11 mouse cellular contexts compared by ENCODE assay signal in genomic region chr5:138819780-138820179, GRCm38 (mm10). TPM values are rescaled to one million over a fixed set of nuclear protein-coding genes. Genes with fewer than 3 reads are reported as not detected.
A peak's percentile ranks its signal among the peaks of the same experiment; 100 is the strongest.
DNase-seq lines count a peak whose midpoint lies in the region; ATAC-seq lines count a peak whose summit lies in the region.
"Had no signal": no experiment of that assay in that cellular context is flagged by ENCODE, and none has a peak within 500 bp of the region (broad histone marks: within the 10 kb centered on the region; RNA-seq: fewer than 3 reads in every experiment).

Gene Gm5294, plus strand, starts transcription at chr5:138820080.

- no peaks in the 10 kb centered on the region for H3K9me3 ChIP-seq in heart, embryonic 15.5 days (replicated peaks)
- H3K9me3 ChIP-seq in embryonic facial prominence, embryonic 11.5 days (replicated peaks; ENCODE audit: control insufficient read depth, low read length): no peaks in the 10 kb centered on the region
- H3K9me3 ChIP-seq in intestine, embryonic 15.5 days: no peaks in the 10 kb centered on the region
- H3K9me3 ChIP-seq in midbrain, embryonic 16.5 days (replicated peaks; ENCODE audit: control insufficient read depth, low read length, poor library complexity, severe bottlenecking): no peaks in the 10 kb centered on the region

- peak within 1 kb of the TSS; percentile 41 for H3K4me3 ChIP-seq in heart, embryonic 15.5 days
- H3K4me3 ChIP-seq in embryonic facial prominence, embryonic 11.5 days (ENCODE audit: low read depth, low read length): peak within 1 kb of the TSS; percentile 31
- H3K4me3 ChIP-seq in intestine, embryonic 15.5 days (replicated peaks): peak within 1 kb of the TSS; percentile 33
- H3K4me3 ChIP-seq in midbrain, embryonic 16.5 days (ENCODE audit: low read depth, low read length): peak within 1 kb of the TSS; percentile 30

- peaks cover 16% of the 10 kb centered on the region for H3K4me1 ChIP-seq in heart, embryonic 15.5 days (replicated peaks)
- H3K4me1 ChIP-seq in embryonic facial prominence, embryonic 11.5 days (ENCODE audit: control insufficient read depth, insufficient read depth, low read length): peaks cover 3% of the 10 kb centered on the region; the same call in 1 of the 2 replicates
- peaks cover 9% of the 10 kb centered on the region for H3K4me1 ChIP-seq in intestine, embryonic 15.5 days (replicated peaks)
- H3K4me1 ChIP-seq in midbrain, embryonic 16.5 days (ENCODE audit: control insufficient read depth, insufficient read depth, low read length): peaks cover 9% of the 10 kb centered on the region; the same call in 1 of the 2 replicates

- H3K27me3 ChIP-seq in heart, embryonic 15.5 days: peaks cover 65% of the 10 kb centered on the region
- H3K27me3 ChIP-seq in embryonic facial prominence, embryonic 11.5 days (ENCODE audit: control insufficient read depth, insufficient read depth, low read length): peaks cover 39% of the 10 kb centered on the region
- H3K27me3 ChIP-seq in intestine, embryonic 15.5 days (replicated peaks): peaks cover 50% of the 10 kb centered on the region
- peaks cover 30% of the 10 kb centered on the region for H3K27me3 ChIP-seq in midbrain, embryonic 16.5 days (ENCODE audit: control insufficient read depth, insufficient read depth, low read depth, low read length)

- peak within 1 kb of the TSS; percentile 14 for H3K9ac ChIP-seq in heart, embryonic 15.5 days
- 0 out of 2 replicates have a peak within 1 kb of the TSS, but pooled peaks have one; percentile 18 for H3K9ac ChIP-seq in embryonic facial prominence, embryonic 11.5 days (replicated peaks; ENCODE audit: low read length)
- no peak within 1 kb of the TSS for H3K9ac ChIP-seq in intestine, embryonic 15.5 days
- no peak within 1 kb of the TSS for H3K9ac ChIP-seq in midbrain, embryonic 16.5 days (ENCODE audit: low read depth, low read length)

- DNase-seq in heart, postnatal 25 days (ENCODE audit: low spot score): no peak
- no peak for DNase-seq in embryonic facial prominence, embryonic 11.5 days (ENCODE audit: low spot score)
- DNase-seq in cerebellum, postnatal 14 days: no peak
- no peak for DNase-seq in spleen, adult 18-20 months
- no peak for DNase-seq in left cerebral cortex, adult 9 months (ENCODE audit: low spot score in 2 of 2)
- DNase-seq: right cerebral cortex, postnatal 14 days had no signal

- peak within 1 kb of the TSS; percentile 71 for H3K4me2 ChIP-seq in heart, embryonic 15.5 days
- peak within 1 kb of the TSS; percentile 57 for H3K4me2 ChIP-seq in embryonic facial prominence, embryonic 11.5 days (ENCODE audit: low read depth, low read length)
- peak within 1 kb of the TSS; percentile 74 for H3K4me2 ChIP-seq in intestine, embryonic 15.5 days (replicated peaks)
- peak within 1 kb of the TSS; percentile 49 for H3K4me2 ChIP-seq in midbrain, embryonic 16.5 days (ENCODE audit: low read length)

- no peak for ATAC-seq in heart, embryonic 15.5 days (replicated peaks; ENCODE audit: insufficient number of reproducible peaks, insufficient read depth, low FRiP score, low read depth)
- ATAC-seq in embryonic facial prominence, embryonic 11.5 days (replicated peaks; ENCODE audit: insufficient number of reproducible peaks, low FRiP score, low TSS enrichment, low read depth): no peak
- ATAC-seq in intestine, embryonic 15.5 days: no peak
- no peak for ATAC-seq in midbrain, embryonic 16.5 days

- no peak within 1 kb of the TSS for H3K27ac ChIP-seq in heart, embryonic 15.5 days
- H3K27ac ChIP-seq in embryonic facial prominence, embryonic 11.5 days (replicated peaks; ENCODE audit: low read depth, low read length): no peak within 1 kb of the TSS
- H3K27ac ChIP-seq in intestine, embryonic 15.5 days: no peak within 1 kb of the TSS
- H3K27ac ChIP-seq in midbrain, embryonic 16.5 days (ENCODE audit: low read length): no peak within 1 kb of the TSS

- no peaks in the 10 kb centered on the region for H3K36me3 ChIP-seq in heart, embryonic 15.5 days
- H3K36me3 ChIP-seq in embryonic facial prominence, embryonic 11.5 days (replicated peaks; ENCODE audit: control insufficient read depth, insufficient read depth, low read depth, low read length): no peaks in the 10 kb centered on the region
- no peaks in the 10 kb centered on the region for H3K36me3 ChIP-seq in intestine, embryonic 15.5 days
- no peaks in the 10 kb centered on the region for H3K36me3 ChIP-seq in midbrain, embryonic 16.5 days (ENCODE audit: control insufficient read depth, insufficient read depth, low read length)

- intact Hi-C loops in heart, postnatal 25 days (cut with DNase I): no loop called here

- WGBS in heart, embryonic 15.5 days: 12% methylated on average over 21 of the region's 21 CpGs
- WGBS in embryonic facial prominence, embryonic 11.5 days: 5% methylated on average over 20 of the region's 21 CpGs
- WGBS in intestine, embryonic 15.5 days: 19% methylated on average over 21 of the region's 21 CpGs
- whole genome bisulfite sequencing in midbrain, embryonic 16.5 days: 5% methylated on average over 21 of the region's 21 CpGs

RNA-seq across cellular contexts. Expression of gene Gm5294, which starts in this region (rescaled TPM):
- polyA plus RNA-seq in heart, embryonic 15.5 days (2015; fragmentation: Nextera tagmentation; extraction: Ambion mirVana): not detected in 2 replicates
- not detected for total RNA-seq in heart, postnatal 25 days (2021)
- polyA plus RNA-seq in embryonic facial prominence, embryonic 11.5 days (2014; fragmentation: Nextera tagmentation; extraction: Ambion mirVana): not detected in 2 replicates
- polyA plus RNA-seq in intestine, embryonic 15.5 days (2015; fragmentation: Nextera tagmentation; extraction: Ambion mirVana): not detected in 2 replicates
- not detected in 2 replicates for polyA plus RNA-seq in midbrain, embryonic 16.5 days (2015; fragmentation: Nextera tagmentation; extraction: Ambion mirVana)
- total RNA-seq: CH12.LX; left cerebral cortex, postnatal 25 days had no signal

Comparison
In these comparisons a context has a peak if more than half of its experiments do, and no peak if none do; other contexts are left out.
1. H3K9ac ChIP-seq: peak in heart, embryonic 15.5 days (single experiment) and embryonic facial prominence, embryonic 11.5 days (single experiment); none in intestine, embryonic 15.5 days (single experiment) and midbrain, embryonic 16.5 days (single experiment).
2. Peak in every context shown above with its lines, with median percentiles within 50 percentile points of each other: H3K4me2 ChIP-seq and H3K4me3 ChIP-seq.